Mouse (Mus musculus) liver, embryonic 12.5 days (tissue): Measurements from ENCODE around the gene Sept9. TPM values are rescaled to one million over a fixed set of nuclear protein-coding genes. Genes with fewer than 3 reads are reported as not detected.

Experiments
- ATAC-seq: fragments of 200-750 bp; cut with Nextera tagmentation; 2 replicates; pipeline ENCODE4 v1.8.0; 2017; ENCODE audit warnings: moderate number of reproducible peaks, mild to moderate bottlenecking, moderate library complexity
- H3K27ac ChIP-seq: fragments of 300-500 bp; sonication (generic); 2 replicates; pipeline ENCODE4 v1.5.1; 2016; ENCODE audit warnings: mild to moderate bottlenecking
- H3K27me3 ChIP-seq: fragments of 300-500 bp; sonication (generic); replicated peaks from 2 replicates; pipeline ENCODE4 v1.6.1; 2016; ENCODE audit warnings: mild to moderate bottlenecking, moderate library complexity
- H3K36me3 ChIP-seq: fragments of 300-500 bp; sonication (generic); 2 replicates; pipeline ENCODE4 v1.6.1; 2016; ENCODE audit warnings: mild to moderate bottlenecking, moderate library complexity
- H3K4me1 ChIP-seq: fragments of 300-500 bp; sonication (generic); 2 replicates; pipeline ENCODE4 v1.6.1; 2016
- H3K4me2 ChIP-seq: fragments of 300-500 bp; sonication (generic); 2 replicates; pipeline ENCODE4 v1.6.1; 2016; ENCODE audit warnings: mild to moderate bottlenecking, moderate library complexity
- H3K4me3 ChIP-seq: fragments of 300-500 bp; sonication (generic); 2 replicates; pipeline ENCODE4 v1.5.1; 2016; ENCODE audit warnings: mild to moderate bottlenecking, moderate library complexity
- H3K9ac ChIP-seq: fragments of 300-500 bp; sonication (generic); 2 replicates; pipeline ENCODE4 v1.6.1; 2016; ENCODE audit warnings: mild to moderate bottlenecking, moderate library complexity
- H3K9me3 ChIP-seq: fragments of 300-500 bp; sonication (generic); replicated peaks from 2 replicates; pipeline ENCODE4 v1.6.1; 2016; ENCODE audit warnings: mild to moderate bottlenecking, moderate library complexity
- WGBS: fragments of 180-500 bp; shearing (Covaris S2); methylation state at CpG from one replicate; pipeline ENCODE4 v1.1.7; 2016; ENCODE audit not compliant: insufficient replicate concordance; 5-methylcytosine and 5-hydroxymethylcytosine counted together
- polyA plus RNA-seq: library from polyadenylated mRNA; unstranded; fragments of >200 nt; fragmentation: Nextera tagmentation; extraction: Ambion mirVana; gene quantifications from 2 replicates; pipeline ENCODE4 v1.2.1, GENCODE M21; 2016

Gene Sept9
- 69.8 and 72.0 TPM in 2 replicates for polyA plus RNA-seq

GRCm38 (mm10) chr11:117199282-117200175, at the start of gene Sept9:
Gene Sept9 (plus strand): TSS chr11:117199661.
- Histone ChIP-seq H3K4me1 (peaks cover 29% of the 10 kb centered on the region), H3K4me2 (peak within 1 kb of the TSS; percentile 62), H3K4me3 (peak within 1 kb of the TSS; percentile 49), H3K9me3 (no peaks in the 10 kb centered on the region), H3K36me3 (no peaks in the 10 kb centered on the region), H3K9ac (peak within 1 kb of the TSS; percentile 40; the same call in 1 of the 2 replicates), H3K27ac (no peak within 1 kb of the TSS), H3K27me3 (peaks cover 73% of the 10 kb centered on the region)
- ATAC-seq = no peak
- WGBS = 2% methylated on average over 70 of the region's 70 CpGs

DNA sequence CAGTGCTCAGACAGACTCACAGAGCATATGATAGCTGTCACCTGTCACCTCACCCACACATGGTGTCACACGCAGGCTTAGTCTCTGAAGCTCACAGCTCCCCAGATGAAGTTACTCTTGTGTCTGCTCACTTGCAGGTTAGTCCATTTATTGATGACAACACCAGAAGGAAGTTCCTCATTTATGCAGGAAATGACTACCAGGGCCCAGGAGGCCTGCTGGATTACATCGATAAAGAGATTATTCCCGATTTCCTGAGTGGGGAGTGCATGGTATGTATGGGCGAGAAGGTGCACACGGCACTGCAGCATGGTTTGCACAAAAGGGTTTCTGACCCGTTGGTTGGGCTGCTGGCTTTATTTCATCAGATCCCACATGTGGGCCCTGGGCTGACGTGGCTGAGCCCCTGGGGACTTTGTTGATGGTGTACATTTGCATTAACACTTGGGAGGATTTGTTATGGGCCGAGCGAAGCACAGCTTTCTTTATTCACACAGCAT, 48.9 kb upstream of the Sept9 start:
- H3K4me2 ChIP-seq = no peak overlapping the region
- no peaks in the 10 kb centered on the region for H3K27me3 ChIP-seq
- WGBS = 67% methylated on average over 9 of the region's 9 CpGs
- no peak overlapping the region for H3K9ac ChIP-seq
- no peak for ATAC-seq
- no peaks in the 10 kb centered on the region for H3K9me3 ChIP-seq
- no peak overlapping the region for H3K27ac ChIP-seq
- H3K4me1 ChIP-seq = peaks cover 8% of the 10 kb centered on the region; the same call in 1 of the 2 replicates
- H3K36me3 ChIP-seq = peaks cover 97% of the 10 kb centered on the region
- H3K4me3 ChIP-seq = no peak overlapping the region

- WGBS = 85% methylated on average over 7 of the region's 7 CpGs
- no peak for ATAC-seq
- Histone ChIP-seq H3K9ac (no peak overlapping the region), H3K4me2 (no peak overlapping the region), H3K9me3 (no peaks in the 10 kb centered on the region), H3K27me3 (no peaks in the 10 kb centered on the region), H3K36me3 (peaks cover 97% of the 10 kb centered on the region), H3K27ac (no peak overlapping the region), H3K4me1 (peaks cover 14% of the 10 kb centered on the region; the same call in 1 of the 2 replicates), H3K4me3 (no peak overlapping the region)
These were observed 48.0 kb upstream of the Sept9 start for GRCm38 (mm10) chr11:117151461-117151860.

DNA sequence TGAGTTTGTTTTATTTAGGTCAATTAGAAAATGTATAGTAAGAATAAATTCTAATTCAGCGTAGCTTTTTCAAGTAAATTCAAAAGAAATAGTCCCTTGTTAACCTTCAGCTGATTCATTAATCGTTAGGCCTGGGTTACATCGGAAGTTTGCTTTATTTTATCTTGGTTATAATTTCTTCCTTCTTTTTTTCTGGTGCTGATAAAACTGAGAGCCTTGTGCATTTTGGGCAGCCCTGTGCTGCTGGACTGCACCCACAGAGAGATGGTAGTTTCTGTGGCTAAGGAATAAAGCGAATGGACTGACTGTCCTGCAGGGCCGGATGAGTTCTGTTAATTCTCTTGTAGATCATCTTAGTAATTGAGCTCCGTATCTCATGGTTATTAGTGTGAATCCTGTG, 46.9 kb upstream of the Sept9 start:
- Histone ChIP-seq H3K4me1 (peaks cover 14% of the 10 kb centered on the region; the same call in 1 of the 2 replicates), H3K9ac (no peak overlapping the region), H3K36me3 (peaks cover 95% of the 10 kb centered on the region), H3K4me3 (no peak overlapping the region), H3K4me2 (no peak overlapping the region), H3K9me3 (no peaks in the 10 kb centered on the region), H3K27me3 (no peaks in the 10 kb centered on the region), H3K27ac (no peak overlapping the region)
- 81% methylated on average over 6 of the region's 6 CpGs for WGBS
- ATAC-seq = no peak

DNA sequence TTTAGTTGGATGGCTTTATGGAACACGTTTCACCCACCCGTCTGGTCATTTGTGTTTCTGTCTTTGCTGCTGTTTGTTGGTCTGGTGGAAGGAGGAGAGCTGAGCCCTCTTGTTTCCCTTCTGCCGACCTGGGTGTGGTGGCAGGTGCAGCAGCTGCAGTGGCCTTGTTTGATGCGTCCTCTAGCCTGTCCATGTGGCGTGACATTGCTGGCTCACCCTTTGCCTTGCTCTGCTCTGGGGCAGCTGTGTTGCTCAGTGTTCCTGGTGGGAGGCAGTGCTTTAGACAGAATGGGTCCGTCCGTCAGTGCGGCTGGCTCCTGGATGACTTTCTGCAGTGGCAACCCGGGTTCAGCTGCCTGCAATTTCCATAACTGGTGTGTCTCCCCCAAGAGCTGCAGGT, 45.9 kb upstream of the Sept9 start:
- Histone ChIP-seq H3K27me3 (no peaks in the 10 kb centered on the region), H3K4me1 (peaks cover 14% of the 10 kb centered on the region; the same call in 1 of the 2 replicates), H3K9me3 (no peaks in the 10 kb centered on the region), H3K36me3 (peaks cover 93% of the 10 kb centered on the region), H3K27ac (no peak overlapping the region), H3K4me2 (no peak overlapping the region), H3K9ac (no peak overlapping the region), H3K4me3 (no peak overlapping the region)
- WGBS = 78% methylated on average over 9 of the region's 9 CpGs
- ATAC-seq = no peak

DNA sequence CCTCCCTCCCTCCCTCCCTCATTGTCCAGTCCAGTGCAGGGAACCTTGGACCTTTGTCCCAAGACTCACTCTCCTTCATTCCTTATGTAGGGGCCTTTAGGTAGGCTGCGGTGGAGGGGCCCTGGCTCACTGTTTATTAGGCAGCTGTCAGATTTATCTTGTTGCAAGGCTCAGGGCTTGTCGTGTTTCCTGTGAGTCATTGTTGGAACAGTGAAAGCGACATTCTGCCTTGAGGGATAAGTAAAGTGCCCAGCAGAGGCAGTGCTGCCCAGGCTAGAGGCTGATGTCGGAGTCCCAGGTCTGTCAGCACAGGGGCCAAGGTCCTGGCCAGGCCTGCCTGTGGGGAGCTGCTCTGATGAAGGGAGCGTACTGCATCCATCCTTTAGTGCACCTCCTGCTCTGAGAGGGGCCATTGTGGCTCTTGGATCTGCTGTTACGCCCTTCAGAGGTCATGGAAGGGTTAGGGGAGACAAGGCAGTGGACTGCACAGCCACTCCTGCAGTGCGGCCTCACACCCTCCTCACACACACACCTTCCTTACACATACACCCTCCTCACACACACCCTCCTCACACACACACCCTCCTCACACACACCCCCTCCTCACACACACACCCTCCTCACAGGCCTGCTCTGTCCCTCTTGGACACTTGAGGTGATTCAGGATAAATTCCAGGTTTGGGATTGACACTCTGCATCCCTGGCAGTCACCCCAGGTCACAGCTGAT, 45.2 kb upstream of the Sept9 start:
- Histone ChIP-seq H3K9me3 (no peaks in the 10 kb centered on the region), H3K4me2 (no peak overlapping the region), H3K27ac (no peak overlapping the region), H3K36me3 (peaks cover 92% of the 10 kb centered on the region), H3K4me3 (no peak overlapping the region), H3K4me1 (peaks cover 14% of the 10 kb centered on the region; the same call in 1 of the 2 replicates), H3K27me3 (no peaks in the 10 kb centered on the region), H3K9ac (no peak overlapping the region)
- 56% methylated on average over 7 of the region's 7 CpGs for WGBS
- 0 out of 2 replicates have a peak, but pooled peaks have one; percentile 23 for ATAC-seq

DNA sequence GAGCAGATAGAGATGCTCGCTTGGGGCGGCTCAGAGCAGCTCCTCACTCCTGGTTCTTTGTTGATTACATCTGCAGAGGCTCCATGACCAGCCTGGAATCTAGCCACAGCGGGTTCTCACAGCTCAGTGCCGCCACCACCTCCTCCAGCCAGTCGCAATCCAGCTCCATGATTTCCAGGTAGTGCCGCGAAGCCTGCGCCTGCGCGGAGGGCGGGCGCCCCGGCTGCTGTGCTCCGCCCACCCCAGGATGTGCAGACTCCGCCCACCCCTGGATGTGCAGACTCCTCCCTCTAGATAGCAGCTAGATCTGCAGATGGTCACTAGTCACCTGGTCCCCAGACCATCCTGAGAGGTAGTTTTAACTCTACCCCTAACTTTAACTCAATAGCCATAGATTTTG, 42.7 kb upstream of the Sept9 start:
- Histone ChIP-seq H3K27me3 (no peaks in the 10 kb centered on the region), H3K27ac (no peak overlapping the region), H3K9ac (no peak overlapping the region), H3K4me1 (peaks cover 14% of the 10 kb centered on the region; the same call in 1 of the 2 replicates), H3K36me3 (peaks cover 68% of the 10 kb centered on the region), H3K4me2 (no peak overlapping the region), H3K4me3 (no peak overlapping the region), H3K9me3 (no peaks in the 10 kb centered on the region)
- WGBS = 59% methylated on average over 13 of the region's 15 CpGs
- peak; percentile 54; the same call in 1 of the 2 replicates for ATAC-seq

GRCm38 (mm10) chr11:117158343-117158742, 41.1 kb upstream of the Sept9 start:
- H3K27ac ChIP-seq = no peak overlapping the region
- H3K36me3 ChIP-seq = peaks cover 54% of the 10 kb centered on the region
- H3K4me1 ChIP-seq = peaks cover 12% of the 10 kb centered on the region; the same call in 1 of the 2 replicates
- WGBS = 83% methylated on average over 11 of the region's 11 CpGs
- H3K4me2 ChIP-seq = no peak overlapping the region
- no peak overlapping the region for H3K9ac ChIP-seq
- no peaks in the 10 kb centered on the region for H3K9me3 ChIP-seq
- no peaks in the 10 kb centered on the region for H3K27me3 ChIP-seq
- no peak overlapping the region for H3K4me3 ChIP-seq
- no peak for ATAC-seq

DNA sequence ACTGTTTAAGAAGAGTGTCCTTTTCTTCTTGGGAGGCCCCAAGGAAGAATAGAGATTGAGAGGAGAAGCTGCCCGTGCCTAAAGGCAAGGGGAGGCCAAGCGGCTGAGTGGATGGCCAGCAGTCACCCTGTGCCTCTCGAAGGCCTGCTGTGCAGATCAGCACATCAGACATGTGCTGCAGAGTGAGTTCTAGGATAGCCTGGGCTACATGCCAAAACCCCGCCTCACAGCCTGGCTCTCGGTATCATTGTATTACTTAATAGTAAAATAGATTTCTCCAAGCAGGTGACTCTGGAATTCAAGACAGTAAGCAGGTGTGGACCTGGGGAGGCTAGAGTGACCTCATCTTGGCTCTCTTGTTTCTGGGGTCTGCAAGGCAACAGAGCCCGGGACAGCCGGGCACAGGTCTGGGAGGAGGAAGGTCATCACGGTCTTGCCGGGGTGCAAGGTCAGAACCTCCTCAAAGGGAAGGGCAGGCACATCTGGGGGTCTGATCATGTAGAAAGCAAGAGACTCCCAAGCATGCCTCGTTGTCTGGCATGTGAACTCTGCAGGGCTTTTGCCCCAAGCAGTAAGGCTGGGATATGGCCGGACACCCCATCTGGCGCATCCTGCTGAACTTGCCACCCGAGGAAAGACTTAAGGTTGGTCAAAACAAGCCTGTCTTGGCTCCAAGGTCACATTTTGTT, 40.1 kb upstream of the Sept9 start:
- 84% methylated on average over 13 of the region's 13 CpGs for WGBS
- Histone ChIP-seq H3K9ac (no peak overlapping the region), H3K4me2 (no peak overlapping the region), H3K36me3 (peaks cover 44% of the 10 kb centered on the region), H3K9me3 (no peaks in the 10 kb centered on the region), H3K4me1 (0 out of 2 replicates have a peak, but pooled peaks cover 6% of the 10 kb centered on the region), H3K4me3 (no peak overlapping the region), H3K27me3 (no peaks in the 10 kb centered on the region), H3K27ac (no peak overlapping the region)
- ATAC-seq = no peak

- no peak overlapping the region for H3K27ac ChIP-seq
- H3K4me2 ChIP-seq = no peak overlapping the region
- no peak overlapping the region for H3K9ac ChIP-seq
- WGBS = 87% methylated on average over 5 of the region's 5 CpGs
- H3K36me3 ChIP-seq = peaks cover 38% of the 10 kb centered on the region
- 0 out of 2 replicates have a peak, but pooled peaks cover 6% of the 10 kb centered on the region for H3K4me1 ChIP-seq
- no peak overlapping the region for H3K4me3 ChIP-seq
- no peaks in the 10 kb centered on the region for H3K27me3 ChIP-seq
- ATAC-seq = no peak
- H3K9me3 ChIP-seq = no peaks in the 10 kb centered on the region
These were observed 39.5 kb upstream of the Sept9 start for GRCm38 (mm10) chr11:117159946-117160307.

DNA sequence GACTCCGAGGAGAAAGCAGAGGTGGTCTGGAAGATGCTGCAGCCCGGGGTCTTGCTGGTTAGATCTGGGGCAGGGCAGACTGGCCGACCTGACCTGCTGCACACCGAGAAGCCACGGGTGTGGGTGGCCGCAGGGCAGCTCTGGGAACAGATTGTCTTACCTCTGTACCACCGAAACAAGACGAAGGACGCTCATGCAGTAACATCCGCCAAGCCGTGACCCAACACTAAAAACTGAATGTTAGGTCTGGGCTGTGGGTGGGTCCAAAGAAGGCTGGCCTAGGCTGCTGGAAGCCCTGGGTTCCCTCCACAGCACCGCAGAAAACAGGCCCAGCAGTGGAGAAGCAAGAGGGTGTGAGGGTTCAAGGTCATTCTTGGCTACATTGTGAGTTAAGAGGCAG, 38.7 kb upstream of the Sept9 start:
- Histone ChIP-seq H3K4me2 (no peak overlapping the region), H3K4me1 (0 out of 2 replicates have a peak, but pooled peaks cover 6% of the 10 kb centered on the region), H3K36me3 (peaks cover 30% of the 10 kb centered on the region), H3K27me3 (no peaks in the 10 kb centered on the region), H3K9me3 (no peaks in the 10 kb centered on the region), H3K4me3 (no peak overlapping the region), H3K9ac (no peak overlapping the region), H3K27ac (no peak overlapping the region)
- WGBS = 91% methylated on average over 12 of the region's 12 CpGs
- ATAC-seq = no peak
